Mouse (Mus musculus): ENCODE data around the gene Tagln2. TPM values are rescaled to one million over a fixed set of nuclear protein-coding genes. Genes with fewer than 3 reads are reported as not detected.
A peak's percentile ranks its signal among the peaks of the same experiment; 100 is the strongest.

Gene Tagln2
- total RNA-seq, 1 experiment, result 131 TPM

- Histone ChIP-seq H3K27ac (ENCODE audit: insufficient read depth, low read depth, low read length, poor library complexity, severe bottlenecking) (no peak overlapping the region), H3K4me1 (ENCODE audit: control insufficient read depth in 2 of 2, insufficient read depth in 2 of 2, low read length in 2 of 2, poor library complexity in 1 of 2) (peaks cover 0 to 2% of the 10 kb centered on the region in 2 experiments; a peak in 1 of 4 replicates), H3K9me3 (ENCODE audit: control insufficient read depth, insufficient read depth, low read depth, low read length) (no peaks in the 10 kb centered on the region), H3K9ac (ENCODE audit: insufficient read depth, low read depth, low read length, poor library complexity, severe bottlenecking) (no peak overlapping the region), H3K36me3 (ENCODE audit: control insufficient read depth, insufficient read depth, low read length, poor library complexity, severe bottlenecking) (peaks cover 23% of the 10 kb centered on the region), H3K4me3 (ENCODE audit: insufficient read depth in 1 of 2, low read depth in 1 of 2, low read length in 2 of 2, poor library complexity in 1 of 2, severe bottlenecking in 1 of 2) (no peak overlapping the region)
- in situ Hi-C loops (cut with MboI; ENCODE audit: low sequenced_read_pairs in 2 of 2, unreplicated experiment in 2 of 2), result no loop called here
- TF ChIP-seq ZC3H11A (IDR thresholded peaks at IDR 0.05; ENCODE audit: borderline replicate concordance, low read depth, low read length) (no peak), MAFK (IDR thresholded peaks at IDR 0.05; ENCODE audit: insufficient read depth, low read depth, low read length) (no peak), CHD2 (IDR thresholded peaks at IDR 0.05; ENCODE audit: low read depth, low read length) (no peak), HCFC1 (IDR thresholded peaks at IDR 0.05; ENCODE audit: borderline replicate concordance, insufficient read depth, low read length) (no peak), ZNF384 (IDR thresholded peaks at IDR 0.05; ENCODE audit: low read depth, low read length) (no peak)
- no peak for DNase-seq (ENCODE audit: low read depth, low spot score)
These were observed 12.0 kb upstream of the Tagln2 start for GRCm38 (mm10) chr1:172487859-172488258.

- Histone ChIP-seq H3K36me3 (ENCODE audit: control insufficient read depth, insufficient read depth, low read length, poor library complexity, severe bottlenecking) (peaks cover 33% of the 10 kb centered on the region), H3K4me1 (ENCODE audit: control insufficient read depth in 2 of 2, insufficient read depth in 2 of 2, low read length in 2 of 2, poor library complexity in 1 of 2) (peaks cover 0 to 2% of the 10 kb centered on the region in 2 experiments; a peak in 1 of 4 replicates), H3K4me3 (ENCODE audit: insufficient read depth in 1 of 2, low read depth in 1 of 2, low read length in 2 of 2, poor library complexity in 1 of 2, severe bottlenecking in 1 of 2) (no peak overlapping the region), H3K9me3 (ENCODE audit: control insufficient read depth, insufficient read depth, low read depth, low read length) (no peaks in the 10 kb centered on the region), H3K27ac (ENCODE audit: insufficient read depth, low read depth, low read length, poor library complexity, severe bottlenecking) (no peak overlapping the region), H3K9ac (ENCODE audit: insufficient read depth, low read depth, low read length, poor library complexity, severe bottlenecking) (no peak overlapping the region)
- in situ Hi-C loops (cut with MboI; ENCODE audit: low sequenced_read_pairs in 2 of 2, unreplicated experiment in 2 of 2), result no loop called here
- TF ChIP-seq ZNF384 (IDR thresholded peaks at IDR 0.05; ENCODE audit: low read depth, low read length), result no peak
- TF ChIP-seq ZC3H11A (IDR thresholded peaks at IDR 0.05; ENCODE audit: borderline replicate concordance, low read depth, low read length), result no peak
- TF ChIP-seq HCFC1 (IDR thresholded peaks at IDR 0.05; ENCODE audit: borderline replicate concordance, insufficient read depth, low read length), result no peak
- TF ChIP-seq CHD2 (IDR thresholded peaks at IDR 0.05; ENCODE audit: low read depth, low read length), result no peak
- TF ChIP-seq MAFK (IDR thresholded peaks at IDR 0.05; ENCODE audit: insufficient read depth, low read depth, low read length), result no peak
- DNase-seq (ENCODE audit: low read depth, low spot score), result no peak
These were observed 11.0 kb upstream of the Tagln2 start for GRCm38 (mm10) chr1:172488831-172489230.

- no peak for TF ChIP-seq ZNF384 (IDR thresholded peaks at IDR 0.05; ENCODE audit: low read depth, low read length)
- Histone ChIP-seq H3K9me3 (ENCODE audit: control insufficient read depth, insufficient read depth, low read depth, low read length) (no peaks in the 10 kb centered on the region), H3K4me3 (ENCODE audit: insufficient read depth in 1 of 2, low read depth in 1 of 2, low read length in 2 of 2, poor library complexity in 1 of 2, severe bottlenecking in 1 of 2) (peak overlapping the region; percentile 52 to 65), H3K36me3 (ENCODE audit: control insufficient read depth, insufficient read depth, low read length, poor library complexity, severe bottlenecking) (peaks cover 37% of the 10 kb centered on the region), H3K4me1 (ENCODE audit: control insufficient read depth in 2 of 2, insufficient read depth in 2 of 2, low read length in 2 of 2, poor library complexity in 1 of 2) (peaks cover 0 to 2% of the 10 kb centered on the region in 2 experiments; a peak in 1 of 4 replicates), H3K27ac (ENCODE audit: insufficient read depth, low read depth, low read length, poor library complexity, severe bottlenecking) (no peak overlapping the region), H3K9ac (ENCODE audit: insufficient read depth, low read depth, low read length, poor library complexity, severe bottlenecking) (peak overlapping the region; percentile 71; the same call in 1 of the 2 replicates)
- no peak for DNase-seq (ENCODE audit: low read depth, low spot score)
- in situ Hi-C loops (cut with MboI; ENCODE audit: low sequenced_read_pairs in 2 of 2, unreplicated experiment in 2 of 2), result loop anchor here in 1 of 2 experiments (5.0 kb wide), 1 partner anchor 72 kb away; no protein-coding TSS in a partner anchor
These were observed 10.1 kb upstream of the Tagln2 start for GRCm38 (mm10) chr1:172489585-172490250.

GRCm38 (mm10) chr1:172490261-172490661, 9.6 kb upstream of the Tagln2 start:
- H3K36me3 ChIP-seq (ENCODE audit: control insufficient read depth, insufficient read depth, low read length, poor library complexity, severe bottlenecking), result peaks cover 39% of the 10 kb centered on the region
- peak overlapping the region; percentile 71; the same call in 1 of the 2 replicates for H3K9ac ChIP-seq (ENCODE audit: insufficient read depth, low read depth, low read length, poor library complexity, severe bottlenecking)
- in situ Hi-C loops (cut with MboI; ENCODE audit: low sequenced_read_pairs in 2 of 2, unreplicated experiment in 2 of 2), result loop anchor here in 1 of 2 experiments (5.0 kb wide), 1 partner anchor 73 kb away; no protein-coding TSS in a partner anchor
- H3K4me1 ChIP-seq (ENCODE audit: control insufficient read depth in 2 of 2, insufficient read depth in 2 of 2, low read length in 2 of 2, poor library complexity in 1 of 2), result peaks cover 0 to 2% of the 10 kb centered on the region in 2 experiments; a peak in 1 of 4 replicates
- no peak overlapping the region for H3K27ac ChIP-seq (ENCODE audit: insufficient read depth, low read depth, low read length, poor library complexity, severe bottlenecking)
- DNase-seq (ENCODE audit: low read depth, low spot score), result peak; percentile 75
- no peaks in the 10 kb centered on the region for H3K9me3 ChIP-seq (ENCODE audit: control insufficient read depth, insufficient read depth, low read depth, low read length)
- H3K4me3 ChIP-seq (ENCODE audit: insufficient read depth in 1 of 2, low read depth in 1 of 2, low read length in 2 of 2, poor library complexity in 1 of 2, severe bottlenecking in 1 of 2), result peak overlapping the region; percentile 52 to 65
- TF ChIP-seq ZNF384 (IDR thresholded peaks at IDR 0.05; ENCODE audit: low read depth, low read length), result no peak
- TF ChIP-seq ZC3H11A (IDR thresholded peaks at IDR 0.05; ENCODE audit: borderline replicate concordance, low read depth, low read length), result peak; percentile 92

Measured in ES-E14 (cell line).